Mouse (Mus musculus) brown adipose tissue, adult 24 weeks (tissue): ENCODE measurements around the gene Disc1. TPM values are rescaled to one million over a fixed set of nuclear protein-coding genes. Genes with fewer than 3 reads are reported as not detected.

Experiments
- H3K27ac ChIP-seq: fragments of 200-500 bp; replicated peaks from 2 replicates; pipeline ENCODE4 v1.5.1; 2012; ENCODE audit warnings: low read depth, mild to moderate bottlenecking, low read length
- H3K4me1 ChIP-seq: fragments of 200-500 bp; 2 replicates; pipeline ENCODE4 v1.6.1; 2012; ENCODE audit warnings: low read length, mixed read lengths; ENCODE audit not compliant: control insufficient read depth, insufficient read depth, insufficient read length
- H3K4me3 ChIP-seq: fragments of 200-500 bp; 2 replicates; pipeline ENCODE4 v1.5.1; 2012; ENCODE audit warnings: low read depth, mild to moderate bottlenecking, low read length, moderate library complexity; ENCODE audit not compliant: insufficient read depth
- polyA plus RNA-seq: library from polyadenylated mRNA; stranded (reverse); fragments of >200 nt; gene quantifications from 2 replicates; pipeline ENCODE4 v1.2.4, GENCODE M21; 2012; ENCODE audit not compliant: missing spikeins, insufficient read depth, insufficient read length

Disc1 gene
- polyA plus RNA-seq, 1 experiment = 0.40 TPM

- Histone ChIP-seq H3K27ac (peak overlapping the region; percentile 93), H3K4me1 (peaks cover 49% of the 10 kb centered on the region), H3K4me3 (0 out of 2 replicates have a peak overlapping the region, but pooled peaks have one; percentile 6)
Observed at GRCm38 (mm10) chr8:125199197-125199939, 145.4 kb downstream of the Disc1 start.

GRCm38 (mm10) chr8:125200273-125200863, 146.4 kb downstream of the Disc1 start:
- Histone ChIP-seq H3K27ac (peak overlapping the region; percentile 93), H3K4me3 (no peak overlapping the region), H3K4me1 (peaks cover 46% of the 10 kb centered on the region)

- no peak overlapping the region for H3K27ac ChIP-seq
- peaks cover 33% of the 10 kb centered on the region for H3K4me1 ChIP-seq
- no peak overlapping the region for H3K4me3 ChIP-seq
Observed at GRCm38 (mm10) chr8:125201650-125202049, 147.7 kb downstream of the Disc1 start.

DNA sequence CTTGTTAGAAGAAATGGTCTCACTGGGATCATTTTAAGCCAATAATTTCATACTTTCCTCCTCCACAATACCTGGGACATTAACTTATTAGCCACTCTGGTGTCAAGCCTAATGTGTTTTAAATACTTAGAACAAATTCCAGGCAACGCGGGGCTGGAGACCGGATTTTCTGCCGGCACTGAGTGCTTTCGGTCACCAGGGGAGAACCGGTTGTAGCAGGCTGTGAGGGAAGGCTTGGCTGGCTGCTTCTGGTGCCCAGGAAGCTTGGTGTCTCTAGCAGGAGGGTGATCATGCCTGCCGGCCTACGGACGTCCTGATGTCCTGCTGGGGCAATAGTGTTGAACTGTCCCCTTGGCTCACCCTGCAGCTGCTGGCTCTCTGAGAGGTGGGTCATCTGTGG, 149.0 kb downstream of the Disc1 start:
- no peak overlapping the region for H3K27ac ChIP-seq
- no peak overlapping the region for H3K4me3 ChIP-seq
- peaks cover 25% of the 10 kb centered on the region for H3K4me1 ChIP-seq

DNA sequence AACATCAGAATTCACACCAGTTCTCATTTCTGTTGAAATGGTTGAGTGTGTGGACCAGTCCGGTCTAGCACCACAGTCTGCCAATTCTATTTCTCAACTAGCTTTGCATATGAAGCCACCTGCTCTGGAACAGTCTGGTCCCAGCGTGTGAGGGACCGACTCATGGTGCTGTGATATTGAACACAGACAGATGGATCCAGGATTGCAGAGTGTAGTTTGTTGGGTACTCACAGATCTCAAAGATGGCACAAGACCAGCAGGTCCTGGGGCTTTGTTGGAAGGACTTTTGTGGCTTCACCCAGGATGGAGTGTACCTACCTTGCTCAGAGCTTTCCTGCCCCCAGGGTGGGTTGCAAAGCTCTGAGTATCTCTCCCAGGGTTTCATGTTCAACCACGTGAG, 151.6 kb downstream of the Disc1 start:
- no peak overlapping the region for H3K4me3 ChIP-seq
- H3K4me1 ChIP-seq = peaks cover 3% of the 10 kb centered on the region; the same call in 1 of the 2 replicates
- no peak overlapping the region for H3K27ac ChIP-seq

DNA sequence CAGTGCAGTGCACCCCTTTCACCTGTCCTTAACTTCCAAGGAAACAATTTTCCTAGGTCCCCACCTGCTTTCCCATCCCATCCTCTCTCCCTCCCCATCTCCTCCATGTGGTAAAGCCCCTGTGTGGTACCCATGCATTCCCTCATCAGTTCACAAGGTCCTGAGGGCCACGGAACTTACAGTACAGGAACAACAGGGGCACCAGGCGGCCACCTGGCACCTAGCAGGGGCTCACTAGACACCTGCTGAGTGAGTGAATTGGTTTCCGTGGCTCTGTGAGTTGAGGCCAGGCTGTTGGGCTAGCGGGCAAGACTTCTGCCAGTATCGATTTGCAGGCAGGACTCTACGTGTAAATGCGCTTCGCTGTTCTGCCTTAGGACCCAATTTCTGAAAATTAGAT, 152.4 kb downstream of the Disc1 start:
- Histone ChIP-seq H3K27ac (no peak overlapping the region), H3K4me3 (no peak overlapping the region), H3K4me1 (no peaks in the 10 kb centered on the region)

GRCm38 (mm10) chr8:125206962-125207361, 153.0 kb downstream of the Disc1 start:
- Histone ChIP-seq H3K27ac (no peak overlapping the region), H3K4me1 (no peaks in the 10 kb centered on the region), H3K4me3 (no peak overlapping the region)

- no peak overlapping the region for H3K27ac ChIP-seq
- peaks cover 2% of the 10 kb centered on the region; the same call in 1 of the 2 replicates for H3K4me1 ChIP-seq
- no peak overlapping the region for H3K4me3 ChIP-seq
Observed at GRCm38 (mm10) chr8:125212619-125213167, 158.7 kb downstream of the Disc1 start.

GRCm38 (mm10) chr8:125217902-125218581, 164.0 kb downstream of the Disc1 start:
- H3K27ac ChIP-seq = no peak overlapping the region
- H3K4me3 ChIP-seq = no peak overlapping the region
- H3K4me1 ChIP-seq = peaks cover 4% of the 10 kb centered on the region

- Histone ChIP-seq H3K4me1 (peaks cover 6% of the 10 kb centered on the region), H3K27ac (no peak overlapping the region), H3K4me3 (no peak overlapping the region)
Observed at GRCm38 (mm10) chr8:125218669-125219068, 164.7 kb downstream of the Disc1 start.

DNA sequence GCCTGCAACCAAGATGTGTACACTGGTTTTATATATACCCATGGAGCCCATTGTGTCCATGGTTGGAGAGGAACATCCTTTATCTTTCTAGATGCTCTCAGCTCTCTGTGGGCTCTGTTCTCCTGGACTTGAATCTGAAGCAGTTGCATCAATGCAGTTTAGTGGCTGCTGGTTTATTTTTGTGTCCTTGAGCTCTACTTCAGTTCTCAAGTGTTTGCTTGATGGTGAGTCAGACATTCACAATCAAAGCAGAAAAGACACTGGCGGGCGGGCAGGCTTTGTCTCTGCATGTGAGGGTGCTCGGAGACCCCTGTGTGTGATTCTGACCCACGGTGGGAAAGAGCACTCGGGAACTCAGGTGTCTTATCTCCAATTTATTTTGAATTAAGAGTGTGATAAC, 166.6 kb downstream of the Disc1 start:
- Histone ChIP-seq H3K4me3 (no peak overlapping the region), H3K27ac (no peak overlapping the region), H3K4me1 (peaks cover 20% of the 10 kb centered on the region)

DNA sequence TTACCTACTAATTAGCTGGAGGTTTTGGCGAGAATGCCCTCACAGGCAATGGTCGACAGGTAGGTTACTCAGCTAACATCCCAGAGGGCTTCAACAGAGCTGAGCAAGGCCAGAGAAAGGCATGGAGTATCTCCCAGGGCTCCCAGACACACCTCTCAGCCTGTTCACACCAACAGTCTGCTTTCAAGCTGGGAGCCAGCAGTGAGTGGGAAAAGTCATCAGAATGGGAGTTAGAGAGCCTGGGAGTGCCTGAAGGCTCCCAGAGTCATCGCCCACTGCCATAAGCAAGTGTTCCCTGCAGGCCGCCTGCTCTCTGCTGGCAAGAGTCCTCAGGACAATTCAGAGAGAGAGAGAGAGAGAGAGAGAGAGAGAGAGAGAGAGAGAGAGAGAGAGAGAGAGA, 167.1 kb downstream of the Disc1 start:
- H3K27ac ChIP-seq = no peak overlapping the region
- H3K4me3 ChIP-seq = no peak overlapping the region
- H3K4me1 ChIP-seq = peaks cover 20% of the 10 kb centered on the region

GRCm38 (mm10) chr8:125223031-125223753, 169.2 kb downstream of the Disc1 start:
- H3K4me3 ChIP-seq = no peak overlapping the region
- no peak overlapping the region for H3K27ac ChIP-seq
- peaks cover 30% of the 10 kb centered on the region for H3K4me1 ChIP-seq

DNA sequence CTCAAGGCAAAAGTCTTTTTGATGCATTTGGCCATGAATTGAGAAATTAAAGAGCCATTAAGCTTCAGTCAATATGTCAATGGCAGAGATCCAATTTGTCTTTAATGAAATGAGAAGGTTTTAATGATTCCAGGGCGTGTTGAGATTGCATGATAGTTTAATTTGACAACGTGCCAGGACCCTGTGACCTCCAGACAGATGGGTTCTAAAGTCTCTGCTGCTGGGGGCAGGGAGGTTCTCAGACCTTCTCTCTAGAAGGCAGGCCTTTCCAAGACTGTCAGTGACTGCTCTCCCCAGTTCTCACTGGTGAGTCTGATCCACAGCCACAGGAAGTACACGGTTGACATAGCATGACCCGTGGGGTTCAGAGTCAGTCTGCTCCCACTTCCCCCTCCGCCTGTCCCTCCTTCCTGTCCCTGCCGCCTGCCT, 170.3 kb downstream of the Disc1 start:
- H3K27ac ChIP-seq = no peak overlapping the region
- no peak overlapping the region for H3K4me3 ChIP-seq

DNA sequence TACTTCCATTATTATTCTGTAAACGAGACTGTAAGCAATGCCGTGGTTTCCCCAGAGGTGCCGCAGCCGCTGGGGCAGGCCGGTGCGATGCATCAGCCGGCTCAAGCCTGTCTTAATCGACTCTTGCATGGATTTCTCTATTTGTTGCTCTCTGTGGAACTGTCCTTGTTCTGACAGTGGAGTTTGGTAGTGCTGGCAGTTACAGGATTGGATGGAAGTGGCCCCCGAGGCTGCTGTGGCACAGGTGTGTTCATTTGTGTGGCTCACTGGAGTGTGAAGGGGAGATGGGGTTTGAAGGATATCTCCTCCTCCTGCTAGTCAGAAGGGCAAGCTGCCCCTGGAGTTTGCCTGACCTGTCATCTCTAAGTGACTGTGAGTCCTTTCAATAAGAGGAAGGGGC, 171.3 kb downstream of the Disc1 start:
- Histone ChIP-seq H3K27ac (no peak overlapping the region), H3K4me3 (no peak overlapping the region), H3K4me1 (peaks cover 29% of the 10 kb centered on the region)

More for the DNA sequence above, 170.3 kb downstream of the Disc1 start:
- peaks cover 29% of the 10 kb centered on the region for H3K4me1 ChIP-seq
